Mouse (Mus musculus): Measurements from ENCODE around the gene Srd5a1.

GRCm38 (mm10) chr13:69646481-69646880 is 35.2 kb upstream of the Srd5a1 start:
- TF ChIP-seq MXI1 (IDR thresholded peaks at IDR 0.05; ENCODE audit: low read depth, low read length) = no peak
- no peak for TF ChIP-seq GATA1 (IDR thresholded peaks at IDR 0.05; ENCODE audit: low read depth, low read length)
- TF ChIP-seq ZMIZ1 (IDR thresholded peaks at IDR 0.05; ENCODE audit: low read depth, low read length) = no peak
- TF ChIP-seq POLR2A (IDR thresholded peaks at IDR 0.05; ENCODE audit: control insufficient read depth in 1 of 2, insufficient read depth in 1 of 2, low read depth in 1 of 2, low read length in 2 of 2, poor library complexity in 1 of 2) = no peak
- no peak for TF ChIP-seq CTCF (IDR thresholded peaks at IDR 0.05 in 2 of 3, conservative IDR thresholded peaks at IDR 0.05 in 1 of 3; ENCODE audit: control insufficient read depth in 1 of 3, insufficient read depth in 1 of 3, low read depth in 2 of 3, low read length in 3 of 3, poor library complexity in 1 of 3, severe bottlenecking in 1 of 3)
- no peak for TF ChIP-seq TCF12 (IDR thresholded peaks at IDR 0.05; ENCODE audit: low read depth, low read length)
- no peak for TF ChIP-seq JUND (IDR thresholded peaks at IDR 0.05; ENCODE audit: low read depth, low read length)
- TF ChIP-seq ZNF384 (IDR thresholded peaks at IDR 0.05; ENCODE audit: low read depth, low read length) = no peak
- TF ChIP-seq SIN3A (IDR thresholded peaks at IDR 0.05; ENCODE audit: low read length) = no peak
- TF ChIP-seq GABPA (IDR thresholded peaks at IDR 0.05; ENCODE audit: low read depth, low read length) = no peak
- TF ChIP-seq MYC (IDR thresholded peaks at IDR 0.05; ENCODE audit: low read depth, low read length) = no peak
- TF ChIP-seq POLR2AphosphoS2 (IDR thresholded peaks at IDR 0.05; ENCODE audit: low read length) = no peak
- TF ChIP-seq EP300 (IDR thresholded peaks at IDR 0.05; ENCODE audit: low read depth in 1 of 2, low read length in 2 of 2) = no peak
